Mouse (Mus musculus) heart, embryonic 16.5 days (tissue): ENCODE data around the gene Glb1. TPM values are rescaled to one million over a fixed set of nuclear protein-coding genes. Genes with fewer than 3 reads are reported as not detected.
"Not testable (repeated sequence)": the region's sequence is repeated elsewhere in the genome, so short reads cannot be mapped to it uniquely, and the experiment has no call there.

Experiments used
- ATAC-seq: fragments of 200-750 bp; cut with Nextera tagmentation; replicated peaks from 2 replicates; pipeline ENCODE4 v1.8.0; 2017; ENCODE audit warnings: moderate number of reproducible peaks; ENCODE audit not compliant: insufficient read depth, low FRiP score; ENCODE audit errors: extremely low read depth
- H3K27ac ChIP-seq: fragments of 300-500 bp; sonication (generic); 2 replicates; pipeline ENCODE4 v1.5.1; 2014; ENCODE audit warnings: mild to moderate bottlenecking, low read length, control low read depth, moderate library complexity
- H3K27me3 ChIP-seq: fragments of 300-500 bp; sonication (generic); 2 replicates; pipeline ENCODE4 v1.6.1; 2014; ENCODE audit warnings: low read length, mixed read lengths; ENCODE audit not compliant: control insufficient read depth, insufficient read depth
- H3K36me3 ChIP-seq: fragments of 300-500 bp; sonication (generic); 2 replicates; pipeline ENCODE4 v1.6.1; 2014; ENCODE audit not compliant: control insufficient read depth, insufficient read depth
- H3K4me1 ChIP-seq: fragments of 300-500 bp; sonication (generic); 2 replicates; pipeline ENCODE4 v1.6.1; 2014; ENCODE audit warnings: low read length, mixed read lengths; ENCODE audit not compliant: control insufficient read depth, insufficient read depth
- H3K4me2 ChIP-seq: fragments of 300-500 bp; sonication (generic); 2 replicates; pipeline ENCODE4 v1.6.1; 2014; ENCODE audit warnings: low read depth, mild to moderate bottlenecking, control low read depth, low read length
- H3K4me3 ChIP-seq: fragments of 300-500 bp; sonication (generic); 2 replicates; pipeline ENCODE4 v1.5.1; 2014; ENCODE audit warnings: mild to moderate bottlenecking, control low read depth, low read length
- H3K9ac ChIP-seq: fragments of 300-500 bp; sonication (generic); 2 replicates; pipeline ENCODE4 v1.6.1; 2014; ENCODE audit warnings: low read length, control low read depth
- H3K9me3 ChIP-seq: fragments of 300-500 bp; sonication (generic); replicated peaks from 2 replicates; pipeline ENCODE4 v1.6.1; 2016; ENCODE audit warnings: low read length; ENCODE audit not compliant: control insufficient read depth
- WGBS: fragments of 180-500 bp; shearing (Covaris S2); extraction: QIAGEN DNeasy Blood & Tissue Kit; methylation state at CpG from one replicate; pipeline ENCODE4 v1.1.7; 2014; 5-methylcytosine and 5-hydroxymethylcytosine counted together
- polyA plus RNA-seq: library from polyadenylated mRNA; unstranded; fragments of >200 nt; fragmentation: Nextera tagmentation; extraction: Ambion mirVana; gene quantifications from 2 replicates; pipeline ENCODE4 v1.2.1, GENCODE M21; 2015

Gene Glb1
- polyA plus RNA-seq, 1 experiment from 2014 or later = 42.5 TPM

DNA sequence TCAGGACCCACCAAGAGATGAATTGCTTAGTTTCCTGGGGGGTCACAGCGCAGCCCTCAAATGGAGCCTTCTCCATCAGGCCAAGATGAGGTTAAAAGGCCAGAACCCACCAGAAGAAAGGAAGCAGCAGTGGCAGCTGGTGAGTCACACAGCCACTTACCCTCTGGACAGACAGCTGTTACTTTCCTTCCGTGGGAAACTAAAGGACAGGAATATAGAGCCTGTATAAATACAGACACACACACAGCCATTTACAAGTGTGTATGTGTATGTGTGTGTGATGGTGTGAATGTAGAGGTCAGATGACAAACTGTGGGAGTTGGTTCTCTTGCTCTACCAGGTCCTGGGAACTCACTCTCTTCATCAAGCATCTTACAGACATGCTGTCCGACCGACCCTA is 105.7 kb downstream of the Glb1 start:
- no peaks in the 10 kb centered on the region for H3K36me3 ChIP-seq
- 53% methylated on average over 4 of the region's 4 CpGs for WGBS
- H3K4me3 ChIP-seq = no peak overlapping the region
- H3K9ac ChIP-seq = no peak overlapping the region
- no peak for ATAC-seq
- H3K27ac ChIP-seq = no peak overlapping the region
- H3K9me3 ChIP-seq = peaks cover 2% of the 10 kb centered on the region; the same call in 1 of the 2 replicates
- H3K4me2 ChIP-seq = no peak overlapping the region
- no peaks in the 10 kb centered on the region for H3K4me1 ChIP-seq
- H3K27me3 ChIP-seq = no peaks in the 10 kb centered on the region

- Histone ChIP-seq H3K9ac (no peak overlapping the region), H3K27ac (no peak overlapping the region), H3K27me3 (no peaks in the 10 kb centered on the region), H3K4me2 (no peak overlapping the region), H3K4me1 (no peaks in the 10 kb centered on the region), H3K4me3 (no peak overlapping the region), H3K9me3 (peaks cover 2% of the 10 kb centered on the region; the same call in 1 of the 2 replicates), H3K36me3 (no peaks in the 10 kb centered on the region)
- ATAC-seq = no peak
- 91% methylated on average over 9 of the region's 9 CpGs for WGBS
These were observed 106.5 kb downstream of the Glb1 start for GRCm38 (mm10) chr9:114507421-114507820.

GRCm38 (mm10) chr9:114509785-114510184 is 108.9 kb downstream of the Glb1 start:
- Histone ChIP-seq H3K27me3 (no peaks in the 10 kb centered on the region), H3K36me3 (peaks cover 9% of the 10 kb centered on the region; the same call in 1 of the 2 replicates), H3K9me3 (peaks cover 16% of the 10 kb centered on the region), H3K9ac (no peak overlapping the region), H3K4me3 (no peak overlapping the region), H3K4me2 (no peak overlapping the region), H3K27ac (no peak overlapping the region), H3K4me1 (no peaks in the 10 kb centered on the region)
- no peak for ATAC-seq
- 83% methylated on average over 9 of the region's 9 CpGs for WGBS

GRCm38 (mm10) chr9:114512831-114513230 is 112.0 kb downstream of the Glb1 start:
- H3K27ac ChIP-seq = no peak overlapping the region
- no peaks in the 10 kb centered on the region for H3K27me3 ChIP-seq
- no peak for ATAC-seq
- H3K4me1 ChIP-seq = peaks cover 5% of the 10 kb centered on the region
- no peak overlapping the region for H3K4me3 ChIP-seq
- peaks cover 16% of the 10 kb centered on the region for H3K9me3 ChIP-seq
- H3K4me2 ChIP-seq = no peak overlapping the region
- 97% methylated on average over 21 of the region's 21 CpGs for WGBS
- peaks cover 9% of the 10 kb centered on the region; the same call in 1 of the 2 replicates for H3K36me3 ChIP-seq
- H3K9ac ChIP-seq = no peak overlapping the region

- 28% methylated on average over 11 of the region's 11 CpGs for WGBS
- no peaks in the 10 kb centered on the region for H3K27me3 ChIP-seq
- peaks cover 9% of the 10 kb centered on the region; the same call in 1 of the 2 replicates for H3K36me3 ChIP-seq
- H3K9ac ChIP-seq = peak within 1 kb of the TSS; percentile 6; the same call in 1 of the 2 replicates
- no peak within 1 kb of the TSS; the same call in 1 of the 2 replicates for H3K27ac ChIP-seq
- peak; percentile 53 for ATAC-seq
- H3K9me3 ChIP-seq = peaks cover 14% of the 10 kb centered on the region
- peaks cover 5% of the 10 kb centered on the region for H3K4me1 ChIP-seq
- peak within 1 kb of the TSS; percentile 17; the same call in 1 of the 2 replicates for H3K4me3 ChIP-seq
- H3K4me2 ChIP-seq = peak within 1 kb of the TSS; percentile 51
These were observed 114.5 kb downstream of the Glb1 start, which contains the start of gene C130032M10Rik for GRCm38 (mm10) chr9:114515364-114515763. Gene C130032M10Rik, plus strand, starts transcription at chr9:114515697.

GRCm38 (mm10) chr9:114517924-114518497 is 117.1 kb downstream of the Glb1 start:
- H3K27me3 ChIP-seq = no peaks in the 10 kb centered on the region
- ATAC-seq = no peak
- H3K27ac ChIP-seq = no peak overlapping the region
- peaks cover 5% of the 10 kb centered on the region for H3K4me1 ChIP-seq
- H3K9me3 ChIP-seq = peaks cover 8% of the 10 kb centered on the region
- 79% methylated on average over 13 of the region's 13 CpGs for WGBS
- H3K36me3 ChIP-seq = peaks cover 9% of the 10 kb centered on the region; the same call in 1 of the 2 replicates
- H3K9ac ChIP-seq = no peak overlapping the region
- no peak overlapping the region for H3K4me3 ChIP-seq
- H3K4me2 ChIP-seq = no peak overlapping the region

GRCm38 (mm10) chr9:114518812-114519477 is 118.1 kb downstream of the Glb1 start:
- Histone ChIP-seq H3K4me3 (no peak overlapping the region), H3K9me3 (no peaks in the 10 kb centered on the region; the same call in 1 of the 2 replicates), H3K9ac (no peak overlapping the region), H3K36me3 (0 out of 2 replicates have a peak, but pooled peaks cover 2% of the 10 kb centered on the region), H3K4me2 (no peak overlapping the region), H3K27me3 (no peaks in the 10 kb centered on the region), H3K4me1 (peaks cover 5% of the 10 kb centered on the region), H3K27ac (no peak overlapping the region)
- WGBS = 65% methylated on average over 9 of the region's 9 CpGs
- no peak for ATAC-seq

GRCm38 (mm10) chr9:114520529-114520928 is 119.7 kb downstream of the Glb1 start:
- H3K27me3 ChIP-seq, ATAC-seq, H3K4me2 ChIP-seq, H3K9ac ChIP-seq, H3K4me1 ChIP-seq, H3K27ac ChIP-seq, H3K4me3 ChIP-seq, H3K9me3 ChIP-seq, H3K36me3 ChIP-seq: not testable (repeated sequence)
- 65% methylated on average over 4 of the region's 4 CpGs for WGBS

- Histone ChIP-seq H3K27me3 (no peaks in the 10 kb centered on the region), H3K36me3 (no peaks in the 10 kb centered on the region), H3K4me3 (no peak overlapping the region), H3K4me1 (peaks cover 12% of the 10 kb centered on the region), H3K9ac (no peak overlapping the region), H3K4me2 (no peak overlapping the region), H3K9me3 (no peaks in the 10 kb centered on the region), H3K27ac (no peak overlapping the region)
- 53% methylated on average over 5 of the region's 5 CpGs for WGBS
- ATAC-seq = no peak
These were observed 121.2 kb downstream of the Glb1 start for GRCm38 (mm10) chr9:114522041-114522440.
